Mouse (Mus musculus) stomach, embryonic 16.5 days (tissue): ENCODE results near the gene Ccni. TPM values are rescaled to one million over a fixed set of nuclear protein-coding genes. Genes with fewer than 3 reads are reported as not detected.
A peak's percentile ranks its signal among the peaks of the same experiment; 100 is the strongest.

ENCODE experiments used
- ATAC-seq: fragments of 200-750 bp; cut with Nextera tagmentation; 2 replicates; pipeline ENCODE4 v1.8.0; 2017; ENCODE audit warnings: moderate number of reproducible peaks, moderate TSS enrichment; ENCODE audit not compliant: insufficient read depth, low FRiP score
- H3K27ac ChIP-seq: fragments of 300-500 bp; sonication (generic); 2 replicates; pipeline ENCODE4 v1.5.1; 2014; ENCODE audit warnings: low read length
- H3K27me3 ChIP-seq: fragments of 300-500 bp; sonication (generic); 2 replicates; pipeline ENCODE4 v1.6.1; 2014; ENCODE audit warnings: low read length, control low read depth, mixed read lengths; ENCODE audit not compliant: control insufficient read depth, insufficient read depth
- H3K36me3 ChIP-seq: fragments of 300-500 bp; sonication (generic); 2 replicates; pipeline ENCODE4 v1.6.1; 2014; ENCODE audit warnings: low read length; ENCODE audit not compliant: control insufficient read depth, insufficient read depth
- H3K4me1 ChIP-seq: fragments of 300-500 bp; sonication (generic); 2 replicates; pipeline ENCODE4 v1.6.1; 2014; ENCODE audit warnings: low read length, control low read depth, mixed read lengths; ENCODE audit not compliant: control insufficient read depth, insufficient read depth
- H3K4me2 ChIP-seq: fragments of 300-500 bp; sonication (generic); 2 replicates; pipeline ENCODE4 v1.6.1; 2014; ENCODE audit warnings: low read depth, low read length, mixed read lengths
- H3K4me3 ChIP-seq: fragments of 300-500 bp; sonication (generic); replicated peaks from 2 replicates; pipeline ENCODE4 v1.5.1; 2014; ENCODE audit warnings: mild to moderate bottlenecking, low read length
- H3K9ac ChIP-seq: fragments of 300-500 bp; sonication (generic); 2 replicates; pipeline ENCODE4 v1.6.1; 2014; ENCODE audit warnings: low read length
- H3K9me3 ChIP-seq: fragments of 300-500 bp; sonication (generic); replicated peaks from 2 replicates; pipeline ENCODE4 v1.6.1; 2016; ENCODE audit warnings: low read length, control low read depth; ENCODE audit not compliant: control insufficient read depth
- WGBS: fragments of 180-500 bp; shearing (Covaris S2); extraction: QIAGEN DNeasy Blood & Tissue Kit; methylation state at CpG from one replicate; pipeline ENCODE4 v1.1.7; 2014; 5-methylcytosine and 5-hydroxymethylcytosine counted together
- polyA plus RNA-seq: library from polyadenylated mRNA; unstranded; fragments of >200 nt; fragmentation: Nextera tagmentation; extraction: Ambion mirVana; gene quantifications from 2 replicates; pipeline ENCODE4 v1.2.1, GENCODE M21; 2015

The Ccni gene
- polyA plus RNA-seq, 1 experiment from 2014 or later: 63.8 TPM

GRCm38 (mm10) chr5:93151985-93152384 is 54.3 kb downstream of the Ccni start:
- no peaks in the 10 kb centered on the region for H3K9me3 ChIP-seq
- H3K9ac ChIP-seq: no peak overlapping the region
- H3K4me1 ChIP-seq: peaks cover 21% of the 10 kb centered on the region
- H3K36me3 ChIP-seq: no peaks in the 10 kb centered on the region
- no peak for ATAC-seq
- peak overlapping the region; percentile 36; the same call in 1 of the 2 replicates for H3K27ac ChIP-seq
- WGBS: 50% methylated on average over 6 of the region's 6 CpGs
- no peaks in the 10 kb centered on the region for H3K27me3 ChIP-seq
- H3K4me3 ChIP-seq: no peak overlapping the region
- H3K4me2 ChIP-seq: no peak overlapping the region

- H3K4me1 ChIP-seq: peaks cover 31% of the 10 kb centered on the region
- 60% methylated on average over 12 of the region's 12 CpGs for WGBS
- H3K4me2 ChIP-seq: no peak overlapping the region
- no peaks in the 10 kb centered on the region for H3K27me3 ChIP-seq
- no peak overlapping the region for H3K9ac ChIP-seq
- ATAC-seq: no peak
- H3K4me3 ChIP-seq: no peak overlapping the region
- H3K36me3 ChIP-seq: no peaks in the 10 kb centered on the region
- no peaks in the 10 kb centered on the region for H3K9me3 ChIP-seq
- peak overlapping the region; percentile 14; the same call in 1 of the 2 replicates for H3K27ac ChIP-seq
Measured at GRCm38 (mm10) chr5:93149969-93150777, 56.1 kb downstream of the Ccni start.

- WGBS: 76% methylated on average over 6 of the region's 6 CpGs
- no peaks in the 10 kb centered on the region for H3K27me3 ChIP-seq
- H3K4me2 ChIP-seq: no peak overlapping the region
- no peak overlapping the region; the same call in 1 of the 2 replicates for H3K9ac ChIP-seq
- H3K9me3 ChIP-seq: no peaks in the 10 kb centered on the region
- peak overlapping the region; percentile 21 for H3K27ac ChIP-seq
- no peak overlapping the region for H3K4me3 ChIP-seq
- peaks cover 7% of the 10 kb centered on the region; the same call in 1 of the 2 replicates for H3K36me3 ChIP-seq
- no peak for ATAC-seq
- peaks cover 26% of the 10 kb centered on the region for H3K4me1 ChIP-seq
Measured at GRCm38 (mm10) chr5:93145504-93145903, 60.8 kb downstream of the Ccni start.

GRCm38 (mm10) chr5:93144874-93145273 is 61.4 kb downstream of the Ccni start:
- no peak; the same call in 1 of the 2 replicates for ATAC-seq
- Histone ChIP-seq H3K4me1 (peaks cover 19% of the 10 kb centered on the region), H3K27ac (no peak overlapping the region; the same call in 1 of the 2 replicates), H3K36me3 (peaks cover 8% of the 10 kb centered on the region; the same call in 1 of the 2 replicates), H3K4me2 (no peak overlapping the region), H3K9ac (no peak overlapping the region), H3K4me3 (no peak overlapping the region), H3K27me3 (no peaks in the 10 kb centered on the region), H3K9me3 (no peaks in the 10 kb centered on the region)
- WGBS: 31% methylated on average over 5 of the region's 5 CpGs

- WGBS: 36% methylated on average over 12 of the region's 12 CpGs
- ATAC-seq: no peak
Measured at GRCm38 (mm10) chr5:93143360-93144091, 62.8 kb downstream of the Ccni start.

GRCm38 (mm10) chr5:93140747-93141146 is 65.5 kb downstream of the Ccni start:
- Histone ChIP-seq H3K36me3 (peaks cover 14% of the 10 kb centered on the region), H3K4me2 (no peak overlapping the region), H3K4me3 (no peak overlapping the region), H3K9me3 (no peaks in the 10 kb centered on the region), H3K9ac (no peak overlapping the region), H3K27ac (no peak overlapping the region), H3K4me1 (peaks cover 16% of the 10 kb centered on the region; the same call in 1 of the 2 replicates), H3K27me3 (no peaks in the 10 kb centered on the region)
- no peak for ATAC-seq
- WGBS: 84% methylated on average over 5 of the region's 5 CpGs

More at GRCm38 (mm10) chr5:93143360-93144091, 62.8 kb downstream of the Ccni start:
- H3K9me3 ChIP-seq: no peaks in the 10 kb centered on the region
- peaks cover 18% of the 10 kb centered on the region for H3K4me1 ChIP-seq
- H3K9ac ChIP-seq: no peak overlapping the region
- H3K36me3 ChIP-seq: peaks cover 10% of the 10 kb centered on the region
- H3K27me3 ChIP-seq: no peaks in the 10 kb centered on the region
- H3K4me2 ChIP-seq: no peak overlapping the region
- no peak overlapping the region for H3K27ac ChIP-seq
- no peak overlapping the region for H3K4me3 ChIP-seq

GRCm38 (mm10) chr5:93139350-93139749 is 66.9 kb downstream of the Ccni start:
- H3K36me3 ChIP-seq: peaks cover 14% of the 10 kb centered on the region
- H3K9ac ChIP-seq: no peak overlapping the region
- ATAC-seq: no peak
- H3K27ac ChIP-seq: no peak overlapping the region
- no peaks in the 10 kb centered on the region for H3K9me3 ChIP-seq
- no peak overlapping the region for H3K4me3 ChIP-seq
- 89% methylated on average over 9 of the region's 9 CpGs for WGBS
- peaks cover 16% of the 10 kb centered on the region; the same call in 1 of the 2 replicates for H3K4me1 ChIP-seq
- H3K4me2 ChIP-seq: no peak overlapping the region
- H3K27me3 ChIP-seq: no peaks in the 10 kb centered on the region

- Histone ChIP-seq H3K4me1 (peaks cover 24% of the 10 kb centered on the region), H3K4me2 (no peak overlapping the region), H3K27me3 (no peaks in the 10 kb centered on the region), H3K27ac (peak overlapping the region; percentile 71; the same call in 1 of the 2 replicates), H3K9me3 (no peaks in the 10 kb centered on the region), H3K36me3 (peaks cover 14% of the 10 kb centered on the region), H3K4me3 (no peak overlapping the region), H3K9ac (no peak overlapping the region)
- WGBS: 48% methylated on average over 5 of the region's 5 CpGs
- ATAC-seq: peak; percentile 73; the same call in 1 of the 2 replicates
Measured at GRCm38 (mm10) chr5:93136956-93137586, 69.2 kb downstream of the Ccni start.
